Mouse (Mus musculus) megakaryocyte, embryonic 14.5 days (primary cell): ENCODE results near the gene Pmm1.

Experiments
- FLI1 ChIP-seq: IDR thresholded peaks from 2 replicates; pipeline ENCODE4 v1.6.1; 2012; ENCODE audit warnings: low read length, inconsistent platforms, mixed read lengths
- GATA1 ChIP-seq: IDR thresholded peaks from 3 replicates; pipeline ENCODE4 v1.6.1; 2012; ENCODE audit warnings: mixed read lengths, low read length, inconsistent platforms, borderline replicate concordance

DNA sequence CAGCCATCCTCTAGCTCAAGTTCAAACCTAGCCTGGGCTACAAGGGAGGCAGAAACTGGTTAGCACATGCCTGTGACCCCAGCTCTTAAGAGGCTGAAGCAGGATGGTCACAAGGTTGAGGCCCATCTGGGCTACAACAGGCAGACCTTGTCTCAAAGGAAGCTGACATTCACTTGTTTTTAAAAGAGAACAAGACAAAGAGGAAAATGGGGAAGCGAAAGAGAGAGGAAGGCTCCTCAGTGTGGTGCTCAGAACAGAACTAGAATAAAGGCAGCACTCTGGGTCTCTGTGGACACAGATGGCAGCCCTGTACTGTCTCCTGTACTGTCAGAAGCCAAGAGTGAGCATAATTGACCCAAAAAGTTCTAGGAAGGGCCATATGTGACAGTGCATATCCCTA is 26.7 kb downstream of the Pmm1 start:
- TF ChIP-seq GATA1, result no peak
- TF ChIP-seq FLI1, result no peak
